Mouse (Mus musculus): ENCODE results near the gene Atp2c2.
A peak's percentile ranks its signal among the peaks of the same experiment; 100 is the strongest.

The Atp2c2 gene

GRCm38 (mm10) chr8:119785764-119786405 lies 86.1 kb downstream of the Atp2c2 start:
- DNase-seq (ENCODE audit: low spot score), result no peak

- DNase-seq (ENCODE audit: low spot score), result no peak
Measured at GRCm38 (mm10) chr8:119786871-119787270, 87.1 kb downstream of the Atp2c2 start.

GRCm38 (mm10) chr8:119787341-119787740 lies 87.5 kb downstream of the Atp2c2 start:
- no peak for DNase-seq (ENCODE audit: low spot score)

GRCm38 (mm10) chr8:119788607-119789381 lies 89.0 kb downstream of the Atp2c2 start:
- no peak for DNase-seq (ENCODE audit: low spot score)

- no peak for DNase-seq (ENCODE audit: low spot score)
Measured at GRCm38 (mm10) chr8:119789581-119789980, 89.8 kb downstream of the Atp2c2 start.

- DNase-seq (ENCODE audit: low spot score), result peak; percentile 54
Measured at GRCm38 (mm10) chr8:119791804-119792704, 92.2 kb downstream of the Atp2c2 start.

GRCm38 (mm10) chr8:119794689-119795088 lies 94.9 kb downstream of the Atp2c2 start:
- DNase-seq (ENCODE audit: low spot score), result no peak

- DNase-seq (ENCODE audit: low spot score), result no peak
Measured at GRCm38 (mm10) chr8:119795651-119796050, 95.8 kb downstream of the Atp2c2 start.

- DNase-seq (ENCODE audit: low spot score), result peak; percentile 56
Measured at GRCm38 (mm10) chr8:119798170-119798964, 98.6 kb downstream of the Atp2c2 start.

GRCm38 (mm10) chr8:119798965-119799264 lies 99.1 kb downstream of the Atp2c2 start:
- DNase-seq (ENCODE audit: low spot score), result no peak

GRCm38 (mm10) chr8:119801168-119801567 lies 101.4 kb downstream of the Atp2c2 start:
- DNase-seq (ENCODE audit: low spot score), result no peak

GRCm38 (mm10) chr8:119802592-119802991 lies 102.8 kb downstream of the Atp2c2 start:
- DNase-seq (ENCODE audit: low spot score), result no peak

- DNase-seq (ENCODE audit: low spot score), result no peak
Measured at GRCm38 (mm10) chr8:119805275-119805674, 105.5 kb downstream of the Atp2c2 start.

GRCm38 (mm10) chr8:119806422-119807263 lies 106.8 kb downstream of the Atp2c2 start:
- no peak for DNase-seq (ENCODE audit: low spot score)

Measured in urinary bladder, postnatal 14 days (tissue).